Mouse (Mus musculus): ENCODE results near the gene Taf5l. TPM values are rescaled to one million over a fixed set of nuclear protein-coding genes. Genes with fewer than 3 reads are reported as not detected.

The Taf5l gene
- total and polyA plus RNA-seq, 2 experiments from 2014 or later: 19.5 to 35.7 TPM

DNA sequence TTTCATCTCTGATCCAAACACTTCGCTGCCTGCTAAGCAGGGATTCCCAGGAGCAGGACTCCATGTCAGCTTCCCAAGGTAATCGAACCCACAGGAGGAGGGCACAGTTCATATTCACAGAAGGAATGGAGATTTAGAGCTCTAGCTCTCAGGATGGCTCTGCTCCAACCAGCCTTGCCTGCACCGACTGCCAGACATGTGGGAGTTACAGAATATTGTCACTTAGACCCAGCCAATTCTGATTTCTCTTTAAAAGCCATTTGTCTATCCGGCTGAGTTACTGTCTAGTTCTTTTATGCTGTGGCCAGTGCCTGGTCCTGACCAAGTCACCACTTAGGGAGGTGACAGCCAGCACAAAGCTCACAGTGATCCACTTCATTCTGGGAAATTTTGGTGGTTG lies 39.5 kb downstream of the Taf5l start:
- no peak for TF ChIP-seq CTCF (IDR thresholded peaks at IDR 0.05)
- Histone ChIP-seq H3K4me3 (ENCODE audit: low read depth, low read length) (peak overlapping the region; percentile 87; the same call in 1 of the 2 replicates), H3K27me3 (ENCODE audit: insufficient read depth, low read length) (no peaks in the 10 kb centered on the region), H3K4me2 (ENCODE audit: low read depth, low read length, poor library complexity, severe bottlenecking) (peak overlapping the region; percentile 93), H3K4me1 (ENCODE audit: insufficient read depth, low read length) (peaks cover 5% of the 10 kb centered on the region; the same call in 1 of the 2 replicates), H3K27ac (ENCODE audit: low read depth, low read length) (no peak overlapping the region), H3K36me3 (ENCODE audit: insufficient read depth, low read length) (peaks cover 3% of the 10 kb centered on the region; the same call in 1 of the 2 replicates), H3K9me3 (ENCODE audit: low read length) (no peaks in the 10 kb centered on the region), H3K9ac (replicated peaks; ENCODE audit: low read length, poor library complexity, severe bottlenecking) (no peak overlapping the region)
- WGBS: 45% methylated on average over 4 of the region's 4 CpGs
- ATAC-seq (ENCODE audit: low FRiP score): no peak
- DNase-seq (ENCODE audit: low spot score): peak; percentile 3

DNA sequence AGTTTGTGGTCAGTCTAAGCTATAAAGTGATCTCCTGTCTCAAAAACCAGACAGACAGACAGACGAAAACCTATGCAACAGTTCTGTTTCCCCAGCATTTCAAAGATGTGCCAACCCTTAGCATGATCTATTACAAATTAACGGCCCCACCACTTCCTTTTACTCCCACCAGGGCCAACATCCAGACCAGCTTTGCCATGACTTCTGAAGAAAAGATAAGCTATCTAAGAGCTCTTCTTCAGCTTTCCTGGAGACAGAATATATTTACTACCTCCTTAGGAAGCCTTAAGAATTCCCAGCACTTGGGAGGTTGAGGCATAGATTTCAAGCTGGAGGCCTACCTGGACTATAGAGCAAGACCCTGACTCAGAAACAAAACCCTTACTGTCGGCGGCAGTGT lies 41.0 kb downstream of the Taf5l start:
- Histone ChIP-seq H3K27me3 (ENCODE audit: insufficient read depth, low read length) (no peaks in the 10 kb centered on the region), H3K4me2 (ENCODE audit: low read depth, low read length, poor library complexity, severe bottlenecking) (no peak overlapping the region), H3K9ac (replicated peaks; ENCODE audit: low read length, poor library complexity, severe bottlenecking) (no peak overlapping the region), H3K27ac (ENCODE audit: low read depth, low read length) (no peak overlapping the region), H3K4me1 (ENCODE audit: insufficient read depth, low read length) (peaks cover 5% of the 10 kb centered on the region; the same call in 1 of the 2 replicates), H3K4me3 (ENCODE audit: low read depth, low read length) (no peak overlapping the region), H3K9me3 (ENCODE audit: low read length) (no peaks in the 10 kb centered on the region), H3K36me3 (ENCODE audit: insufficient read depth, low read length) (peaks cover 3% of the 10 kb centered on the region; the same call in 1 of the 2 replicates)
- no peak for TF ChIP-seq CTCF (IDR thresholded peaks at IDR 0.05)
- 83% methylated on average over 4 of the region's 4 CpGs for WGBS
- DNase-seq (ENCODE audit: low spot score) (no peak), ATAC-seq (ENCODE audit: low FRiP score) (no peak)

DNA sequence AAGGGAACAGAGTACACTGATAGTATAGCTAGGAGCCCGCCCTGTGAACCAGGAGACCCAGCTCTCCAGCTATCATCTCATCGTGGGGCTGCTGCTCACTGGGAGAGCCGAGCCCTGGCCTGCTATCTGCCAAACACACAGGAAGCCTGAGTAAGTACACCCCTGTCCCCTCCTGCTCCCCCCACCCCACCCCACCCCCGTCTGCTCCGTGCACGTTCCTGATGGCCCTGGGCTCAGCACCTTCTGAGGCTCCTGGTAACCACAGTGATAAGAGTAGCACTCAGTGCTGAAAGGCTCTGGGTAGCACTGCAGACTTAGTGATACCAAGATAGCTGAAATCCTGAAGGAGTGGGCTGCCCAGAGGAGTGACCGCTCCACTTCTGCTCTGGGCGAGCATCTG lies 42.3 kb downstream of the Taf5l start:
- no peak for ATAC-seq (ENCODE audit: low FRiP score)
- DNase-seq (ENCODE audit: low spot score): no peak
- Histone ChIP-seq H3K4me1 (ENCODE audit: insufficient read depth, low read length) (peaks cover 5% of the 10 kb centered on the region; the same call in 1 of the 2 replicates), H3K4me2 (ENCODE audit: low read depth, low read length, poor library complexity, severe bottlenecking) (no peak overlapping the region), H3K36me3 (ENCODE audit: insufficient read depth, low read length) (peaks cover 3% of the 10 kb centered on the region; the same call in 1 of the 2 replicates), H3K4me3 (ENCODE audit: low read depth, low read length) (no peak overlapping the region), H3K27ac (ENCODE audit: low read depth, low read length) (no peak overlapping the region), H3K9ac (replicated peaks; ENCODE audit: low read length, poor library complexity, severe bottlenecking) (no peak overlapping the region), H3K27me3 (ENCODE audit: insufficient read depth, low read length) (no peaks in the 10 kb centered on the region), H3K9me3 (ENCODE audit: low read length) (no peaks in the 10 kb centered on the region)
- 82% methylated on average over 8 of the region's 8 CpGs for WGBS
- TF ChIP-seq CTCF (IDR thresholded peaks at IDR 0.05): no peak

DNA sequence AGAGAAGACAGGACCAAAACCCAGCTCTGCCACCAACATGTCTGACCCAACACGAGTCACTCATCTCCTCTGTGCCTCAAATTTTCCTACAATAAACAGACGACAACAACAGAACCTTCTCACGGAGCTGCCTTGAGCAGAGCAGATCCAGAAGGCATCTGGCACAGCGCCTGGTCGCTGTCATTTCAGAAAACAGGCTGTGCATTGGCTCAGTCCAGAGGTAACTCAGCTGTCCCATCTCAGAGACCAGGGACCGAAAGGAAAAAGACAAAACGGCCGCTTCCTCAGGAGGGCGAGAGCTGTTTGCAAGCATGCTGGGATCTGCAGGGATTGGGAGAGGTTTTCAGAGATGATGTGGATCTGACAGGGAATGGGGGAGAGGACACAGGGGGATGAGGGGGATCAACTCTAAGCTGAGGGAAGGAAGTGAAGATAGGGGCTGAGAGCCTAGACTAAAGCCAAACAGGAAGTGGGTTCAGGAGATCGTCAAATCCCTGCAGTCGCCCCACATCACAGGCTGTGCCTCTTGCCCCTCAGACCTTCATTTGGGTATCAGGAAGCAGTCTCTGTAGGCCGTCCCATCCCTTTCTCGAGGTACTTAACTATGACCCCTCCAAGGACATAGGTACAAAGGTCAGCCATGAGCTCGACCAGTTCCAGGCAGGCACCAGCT lies 42.9 kb downstream of the Taf5l start:
- H3K27ac ChIP-seq (ENCODE audit: low read depth, low read length): no peak overlapping the region
- no peak for ATAC-seq (ENCODE audit: low FRiP score)
- no peak overlapping the region for H3K4me3 ChIP-seq (ENCODE audit: low read depth, low read length)
- no peaks in the 10 kb centered on the region for H3K27me3 ChIP-seq (ENCODE audit: insufficient read depth, low read length)
- H3K9me3 ChIP-seq (ENCODE audit: low read length): no peaks in the 10 kb centered on the region
- peaks cover 3% of the 10 kb centered on the region; the same call in 1 of the 2 replicates for H3K36me3 ChIP-seq (ENCODE audit: insufficient read depth, low read length)
- no peak overlapping the region for H3K4me2 ChIP-seq (ENCODE audit: low read depth, low read length, poor library complexity, severe bottlenecking)
- no peak overlapping the region for H3K9ac ChIP-seq (replicated peaks; ENCODE audit: low read length, poor library complexity, severe bottlenecking)
- 75% methylated on average over 14 of the region's 14 CpGs for WGBS
- no peak for DNase-seq (ENCODE audit: low spot score)
- H3K4me1 ChIP-seq (ENCODE audit: insufficient read depth, low read length): peaks cover 5% of the 10 kb centered on the region; the same call in 1 of the 2 replicates
- TF ChIP-seq CTCF (IDR thresholded peaks at IDR 0.05): no peak

DNA sequence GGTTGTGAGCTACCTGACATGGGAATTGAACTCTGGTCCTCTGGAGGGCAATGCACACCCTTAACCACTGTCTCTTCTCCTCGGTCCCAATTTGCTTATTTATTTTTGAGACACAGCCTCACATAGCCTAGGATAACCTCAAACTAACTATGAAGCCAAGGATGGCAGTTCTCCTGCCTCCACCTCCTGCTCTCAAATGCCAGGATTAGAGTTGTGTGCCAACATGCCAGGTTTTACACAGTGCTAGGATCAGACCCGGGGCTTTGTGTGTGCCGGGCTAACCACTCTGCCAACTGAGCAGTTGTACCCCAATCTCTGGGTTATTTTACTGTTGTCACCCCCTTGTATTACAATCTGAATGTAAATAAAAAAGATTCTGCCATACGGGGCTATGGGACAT lies 43.7 kb downstream of the Taf5l start:
- ATAC-seq (ENCODE audit: low FRiP score): no peak
- no peak overlapping the region for H3K4me2 ChIP-seq (ENCODE audit: low read depth, low read length, poor library complexity, severe bottlenecking)
- 89% methylated on average over 4 of the region's 4 CpGs for WGBS
- H3K9me3 ChIP-seq (ENCODE audit: low read length): no peaks in the 10 kb centered on the region
- peaks cover 3% of the 10 kb centered on the region; the same call in 1 of the 2 replicates for H3K36me3 ChIP-seq (ENCODE audit: insufficient read depth, low read length)
- H3K27me3 ChIP-seq (ENCODE audit: insufficient read depth, low read length): no peaks in the 10 kb centered on the region
- H3K27ac ChIP-seq (ENCODE audit: low read depth, low read length): no peak overlapping the region
- peaks cover 5% of the 10 kb centered on the region; the same call in 1 of the 2 replicates for H3K4me1 ChIP-seq (ENCODE audit: insufficient read depth, low read length)
- no peak for TF ChIP-seq CTCF (IDR thresholded peaks at IDR 0.05)
- no peak overlapping the region for H3K4me3 ChIP-seq (ENCODE audit: low read depth, low read length)
- no peak for DNase-seq (ENCODE audit: low spot score)
- no peak overlapping the region for H3K9ac ChIP-seq (replicated peaks; ENCODE audit: low read length, poor library complexity, severe bottlenecking)

DNA sequence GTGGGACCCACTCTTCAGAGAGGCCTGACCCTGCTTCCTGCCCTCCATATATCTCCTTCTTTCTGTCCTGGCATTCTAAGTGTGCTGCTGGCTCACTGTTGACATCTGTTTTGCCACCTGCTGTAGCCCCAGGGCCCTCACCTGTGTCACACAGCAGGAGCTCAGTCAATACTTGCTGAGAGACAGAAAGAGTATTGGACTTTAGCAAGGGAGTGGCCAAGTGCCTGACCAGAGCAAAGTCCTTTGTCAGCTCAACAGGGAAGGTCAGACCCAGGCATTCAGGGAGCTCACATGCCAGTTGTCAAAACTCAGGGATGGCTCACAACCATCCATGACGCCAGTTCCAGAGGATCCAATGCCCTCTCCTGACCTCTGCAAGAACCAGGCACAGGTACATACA lies 47.7 kb downstream of the Taf5l start:
- Histone ChIP-seq H3K9ac (replicated peaks; ENCODE audit: low read length, poor library complexity, severe bottlenecking) (no peak overlapping the region), H3K27me3 (ENCODE audit: insufficient read depth, low read length) (no peaks in the 10 kb centered on the region), H3K27ac (ENCODE audit: low read depth, low read length) (no peak overlapping the region), H3K36me3 (ENCODE audit: insufficient read depth, low read length) (peaks cover 17% of the 10 kb centered on the region), H3K4me2 (ENCODE audit: low read depth, low read length, poor library complexity, severe bottlenecking) (no peak overlapping the region), H3K9me3 (ENCODE audit: low read length) (no peaks in the 10 kb centered on the region), H3K4me1 (ENCODE audit: insufficient read depth, low read length) (no peaks in the 10 kb centered on the region), H3K4me3 (ENCODE audit: low read depth, low read length) (no peak overlapping the region)
- ATAC-seq (ENCODE audit: low FRiP score): no peak
- no peak for DNase-seq (ENCODE audit: low spot score)
- 87% methylated on average over 1 of the region's 1 CpGs for WGBS
- no peak for TF ChIP-seq CTCF (IDR thresholded peaks at IDR 0.05)
